Mouse (Mus musculus) spleen, embryonic (tissue): ENCODE data around the gene Lbx2.

Experiments used
- CTCF ChIA-PET: fragments of 350-600 bp; sonication (Branson Sonifier 250); formaldehyde crosslinking; loops from one replicate; lab custom pipeline; 2022; lab: Charles Lee

The Lbx2 gene

DNA sequence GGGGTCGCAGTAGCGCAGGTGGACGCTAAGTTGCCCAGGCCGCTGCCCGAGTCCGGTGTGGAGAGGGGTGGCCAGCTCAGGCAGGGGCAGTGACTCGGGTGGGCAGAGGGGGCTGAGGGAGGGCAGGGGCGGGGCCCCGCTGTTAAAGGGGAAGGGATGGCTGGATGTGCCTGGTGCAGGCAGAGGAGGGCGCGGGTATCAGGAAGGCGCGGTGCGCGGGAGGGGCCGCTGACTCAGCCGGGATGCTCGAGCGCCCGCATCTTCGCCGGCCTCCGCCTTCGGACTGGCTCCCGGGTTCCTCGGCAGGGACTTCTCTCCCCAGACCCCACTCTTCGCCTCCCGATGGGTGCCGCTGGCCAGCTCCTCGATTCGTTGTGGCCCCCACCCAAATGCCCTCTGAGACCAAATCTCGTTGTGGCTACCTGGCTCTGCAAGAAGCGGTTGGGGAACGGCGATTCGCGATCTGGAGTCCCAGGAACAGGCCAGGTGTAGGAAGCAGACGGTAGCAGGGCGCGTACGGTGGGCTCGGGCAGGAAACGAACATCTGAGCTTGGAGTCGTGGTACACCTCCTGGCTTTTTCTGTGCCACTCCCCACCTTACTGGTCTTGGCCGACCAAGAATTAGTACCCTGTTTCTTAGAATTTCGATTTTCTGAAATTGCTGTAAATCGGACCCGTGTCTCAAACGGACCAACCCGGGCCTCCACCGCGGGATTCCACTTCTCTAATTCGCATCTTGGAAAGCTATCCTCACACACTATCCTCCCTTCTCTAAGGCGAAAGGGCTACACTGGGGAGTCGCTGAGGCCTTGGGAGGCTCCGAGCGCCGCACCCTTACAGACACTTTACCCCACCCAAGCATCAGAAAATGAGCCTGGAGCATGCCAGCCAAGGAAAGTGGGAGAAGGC is 15.6 kb upstream of the Lbx2 start:
- CTCF ChIA-PET, result interaction anchor here (2.1 kb wide), 1 partner anchor 74 kb away, joined by 7 read pairs; no protein-coding TSS in a partner anchor

DNA sequence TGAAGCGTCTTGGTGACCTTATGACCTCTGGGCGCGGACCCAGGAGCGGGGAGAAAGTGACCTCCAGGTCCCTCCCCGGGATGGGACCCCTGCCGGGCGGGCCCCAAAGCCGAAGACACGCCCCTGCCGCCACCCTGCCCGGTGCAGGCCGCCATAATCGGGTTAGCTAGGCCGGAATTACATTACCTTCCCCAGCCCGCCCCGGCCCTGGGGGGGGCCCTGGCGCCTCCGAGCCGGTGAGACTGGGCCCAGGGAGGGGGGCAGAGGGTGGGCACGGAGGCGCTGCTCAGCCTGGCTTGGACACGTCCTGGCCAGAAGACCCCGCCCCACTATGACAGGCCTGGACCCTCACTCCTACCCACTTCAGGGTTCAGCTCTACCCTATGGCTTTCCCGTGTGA is 14.9 kb upstream of the Lbx2 start:
- CTCF ChIA-PET, result interaction anchor here (2.1 kb wide), 1 partner anchor 74 kb away, joined by 7 read pairs; no protein-coding TSS in a partner anchor

DNA sequence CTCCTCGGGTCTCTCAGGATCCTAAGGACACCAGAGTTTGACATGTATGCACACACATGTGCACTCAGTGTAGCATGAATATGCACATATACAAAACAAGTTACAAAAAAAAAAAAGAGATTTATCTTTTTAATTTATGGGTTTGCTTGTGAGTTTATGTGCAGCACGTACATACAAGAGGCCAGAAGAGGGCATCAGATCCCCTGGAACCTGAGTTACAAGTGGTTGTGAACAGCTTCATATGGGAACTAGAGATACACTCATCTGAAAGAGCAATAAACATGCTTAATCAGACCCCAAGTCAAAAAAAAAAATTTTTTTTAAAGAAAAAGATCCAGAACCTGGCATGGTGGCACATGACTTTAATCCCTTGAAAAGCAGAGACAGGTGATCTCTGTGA is 11.2 kb upstream of the Lbx2 start:
- CTCF ChIA-PET, result interaction anchor here (0.6 kb wide), 1 partner anchor 22 kb away, joined by 6 read pairs; no protein-coding TSS in a partner anchor

DNA sequence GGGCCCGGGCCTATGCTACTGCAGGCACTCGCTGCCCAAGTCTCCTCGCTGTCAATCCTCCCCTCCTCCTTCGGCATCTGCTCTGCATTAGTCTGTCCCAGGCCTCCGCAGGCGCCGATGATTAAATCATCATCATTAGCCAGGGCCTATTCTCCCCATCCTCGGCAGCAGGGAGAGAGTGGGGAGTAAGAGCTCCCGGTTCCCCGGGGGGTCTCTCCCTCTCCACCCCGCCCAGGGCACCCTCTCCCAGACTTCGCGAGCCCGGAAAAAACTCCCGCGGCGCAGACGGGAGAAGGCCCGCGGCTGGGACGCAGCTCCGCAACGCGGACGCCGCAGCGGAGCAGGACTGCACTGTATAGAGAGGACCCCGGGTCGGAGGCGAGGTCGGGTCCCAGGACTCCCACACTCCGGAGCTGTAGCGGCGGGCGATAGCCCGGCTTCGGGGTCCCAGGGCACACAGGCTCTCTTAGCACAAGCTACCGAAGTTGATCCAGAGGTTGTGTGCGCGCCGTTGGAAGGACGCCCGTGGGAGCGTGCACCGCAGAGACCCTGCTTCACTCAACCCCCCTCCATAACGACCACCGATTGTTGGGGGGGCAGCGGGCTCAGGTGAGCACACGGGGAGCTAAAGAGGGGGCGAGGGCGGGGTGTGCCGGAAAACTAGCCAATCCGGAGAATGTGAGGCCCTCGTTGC is 8.4 kb upstream of the Lbx2 start, which contains the start of gene Pcgf1:
Gene Pcgf1, plus strand, starts transcription at position 240 of the 694 bp plus-strand sequence.
- CTCF ChIA-PET, result interaction anchor here (0.9 to 1.3 kb wide), 4 partner anchors 23 to 81 kb away, joined by 4 to 8 read pairs (median 4); partner anchors contain the start of genes Aup1, Ccdc142, Gm42688 and Htra2

DNA sequence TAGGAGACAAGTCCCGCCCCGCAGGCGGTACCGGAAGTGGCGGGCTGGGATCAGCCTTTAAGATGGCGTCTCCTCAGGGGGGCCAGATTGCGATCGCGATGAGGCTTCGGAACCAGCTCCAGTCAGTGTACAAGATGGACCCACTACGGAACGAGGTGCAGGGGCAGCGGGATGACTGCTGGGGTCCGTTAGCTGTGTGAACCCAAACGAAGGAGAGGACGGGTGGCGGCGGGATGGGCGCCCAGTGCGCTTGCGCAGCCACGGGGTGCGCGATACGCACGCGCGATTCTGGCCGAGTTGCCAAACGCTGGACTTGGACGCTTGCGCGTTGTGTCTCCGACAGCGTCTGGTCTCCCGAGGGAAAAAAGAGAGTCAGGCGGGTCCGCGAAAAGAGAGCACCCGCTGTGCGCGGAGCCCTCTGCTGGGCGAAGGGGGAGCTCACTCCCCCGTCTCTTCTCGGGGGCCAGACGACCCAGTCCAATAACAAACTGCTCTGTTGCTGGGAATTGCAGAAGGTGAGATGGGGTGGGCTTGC is 7.8 kb upstream of the Lbx2 start:
- CTCF ChIA-PET, result interaction anchor here (0.5 to 1.3 kb wide), 5 partner anchors 23 to 140 kb away, joined by 3 to 8 read pairs (median 4); partner anchors contain the start of genes Aup1, Ccdc142, Gm42688 and Htra2

DNA sequence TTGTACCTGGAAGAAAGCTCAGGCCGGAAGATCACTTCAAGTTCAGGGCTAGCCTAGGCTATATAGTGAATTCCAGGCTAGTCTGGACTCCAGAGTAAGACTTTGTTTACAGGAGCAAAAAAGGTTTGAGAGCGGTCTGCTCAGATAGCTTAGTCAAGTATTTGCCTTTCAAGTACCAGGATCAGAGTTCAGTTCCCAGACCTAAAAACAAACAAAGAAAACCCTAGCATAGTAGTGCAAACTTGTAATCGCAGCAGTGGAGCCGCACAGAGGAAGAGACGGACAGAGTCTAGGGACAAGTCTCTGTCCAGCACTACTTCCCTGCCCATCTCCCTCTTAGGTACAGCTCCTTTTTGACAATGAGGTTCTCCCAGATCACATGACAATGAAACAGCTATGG is 6.0 kb upstream of the Lbx2 start:
- CTCF ChIA-PET, result no interaction called here

DNA sequence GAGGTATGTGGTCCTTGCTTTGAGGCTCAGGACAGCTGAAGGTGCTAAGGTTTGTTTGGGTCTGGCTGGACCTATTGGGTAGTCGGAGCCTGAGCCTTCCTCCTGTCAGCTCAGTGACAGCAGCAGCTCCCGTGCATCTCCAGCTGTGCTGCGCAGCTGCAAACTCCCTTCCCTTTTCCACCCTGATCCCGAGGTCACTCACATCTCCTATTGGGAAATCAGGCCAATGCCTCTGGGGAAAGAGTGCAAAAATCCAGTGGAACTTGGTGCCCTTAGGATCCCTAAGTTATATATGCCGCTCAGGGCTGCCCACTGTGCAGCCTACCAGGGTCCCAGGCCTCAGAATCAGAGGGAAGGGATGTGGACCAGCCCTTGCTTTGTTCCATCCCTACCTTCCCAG is 2.7 kb upstream of the Lbx2 start:
- CTCF ChIA-PET, result no interaction called here

DNA sequence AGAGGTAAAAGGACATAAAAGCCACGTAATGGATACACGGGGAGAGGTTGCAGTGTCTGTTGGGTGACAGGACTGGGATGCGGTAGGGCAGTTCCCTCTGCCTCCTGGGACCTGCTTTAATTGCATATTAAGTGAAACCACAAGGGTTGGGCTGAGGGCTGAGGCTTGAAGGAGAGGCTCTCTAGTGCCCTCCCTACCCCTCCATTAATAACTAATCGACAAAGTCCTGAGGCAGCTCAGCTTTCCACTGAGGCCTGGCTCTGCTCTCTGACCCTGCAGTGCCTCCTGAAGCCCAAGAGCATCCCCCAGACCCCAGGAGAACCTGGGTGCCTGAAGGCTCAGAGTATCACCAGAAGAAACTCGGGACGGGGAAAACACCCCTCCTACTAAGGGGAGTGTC is 1.7 kb upstream of the Lbx2 start:
- CTCF ChIA-PET, result no interaction called here

DNA sequence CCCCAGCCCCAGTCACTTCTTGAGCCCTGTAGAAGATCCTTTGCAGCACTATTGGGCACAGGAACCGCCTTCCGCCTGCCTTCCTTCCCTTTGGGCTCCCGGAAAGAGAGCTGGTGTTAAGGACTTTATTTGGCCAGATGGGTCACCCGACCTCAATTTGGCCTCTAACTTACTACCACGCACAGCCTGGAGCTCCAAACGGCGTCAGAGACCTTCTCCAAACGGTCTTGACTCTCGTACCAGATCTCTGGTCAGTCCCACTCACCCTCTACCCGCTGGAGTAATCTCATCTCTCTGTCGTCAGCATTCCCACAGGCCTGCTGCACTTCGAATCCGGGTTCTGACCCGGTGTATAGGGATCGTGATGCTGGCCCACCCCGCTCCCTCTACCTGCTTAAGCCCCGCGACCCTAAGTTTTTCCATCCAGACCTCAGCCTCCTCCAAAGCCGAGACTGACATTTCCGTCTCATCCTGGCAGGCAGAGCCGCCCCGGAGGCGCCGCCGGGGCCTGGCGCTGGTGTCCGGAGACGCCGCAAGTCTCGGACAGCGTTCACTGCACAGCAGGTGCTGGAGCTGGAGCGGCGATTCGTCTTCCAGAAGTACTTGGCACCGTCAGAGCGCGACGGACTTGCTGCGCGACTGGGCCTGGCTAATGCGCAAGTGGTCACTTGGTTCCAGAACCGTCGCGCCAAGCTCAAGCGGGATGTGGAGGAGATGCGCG is 1.2 kb downstream of the Lbx2 start:
- CTCF ChIA-PET, result no interaction called here

DNA sequence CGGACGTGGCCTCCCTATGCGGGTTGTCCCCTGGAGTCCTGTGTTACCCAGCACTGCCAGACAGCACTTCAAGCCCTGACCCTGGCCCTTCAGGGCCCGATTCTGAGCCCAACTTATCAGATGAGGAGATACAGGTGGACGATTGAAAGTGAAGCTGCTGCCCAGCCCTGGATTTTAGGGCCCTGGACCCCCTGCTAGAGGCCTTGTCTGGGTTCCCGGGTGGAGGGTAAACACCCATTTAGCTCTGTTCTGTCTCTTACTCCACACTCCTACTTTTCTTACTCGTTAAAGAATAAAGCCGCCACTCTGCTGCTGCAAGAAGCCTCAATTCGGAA is 1.7 kb downstream of the Lbx2 start:
- CTCF ChIA-PET, result no interaction called here

DNA sequence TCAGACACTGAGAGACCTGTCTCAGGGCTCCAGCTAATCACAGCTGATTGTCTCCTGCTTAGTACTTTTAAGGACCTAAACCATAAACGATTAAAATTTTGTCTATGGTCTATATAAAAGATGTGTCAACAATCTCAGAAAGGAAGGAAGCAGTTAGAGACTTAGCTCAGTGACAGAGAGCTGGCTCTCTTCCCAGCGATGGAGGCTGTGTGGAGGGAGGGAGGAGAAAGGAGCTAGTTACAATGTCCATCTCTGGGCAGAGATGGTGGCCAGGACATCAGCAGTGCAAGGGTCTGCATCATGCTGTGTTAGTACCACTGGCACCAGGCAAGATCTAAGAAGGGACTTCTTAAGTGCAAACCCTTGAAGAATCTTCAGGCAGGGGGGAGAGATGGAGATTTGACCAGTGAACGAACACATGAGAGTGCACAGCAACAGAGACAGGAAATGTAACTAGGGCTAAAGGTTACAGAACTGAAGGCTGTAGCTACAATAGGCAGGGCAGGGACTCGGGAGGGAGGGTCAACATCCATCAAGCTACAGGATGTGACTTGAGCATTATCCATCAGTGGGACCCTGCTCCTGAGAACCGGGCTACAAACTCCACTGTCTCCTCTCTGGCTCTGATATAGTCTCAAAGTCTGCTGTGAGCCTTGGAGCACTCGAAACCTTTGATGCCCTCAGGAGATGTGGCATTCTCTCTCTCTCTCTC is 6.4 kb downstream of the Lbx2 start:
- CTCF ChIA-PET, result no interaction called here

DNA sequence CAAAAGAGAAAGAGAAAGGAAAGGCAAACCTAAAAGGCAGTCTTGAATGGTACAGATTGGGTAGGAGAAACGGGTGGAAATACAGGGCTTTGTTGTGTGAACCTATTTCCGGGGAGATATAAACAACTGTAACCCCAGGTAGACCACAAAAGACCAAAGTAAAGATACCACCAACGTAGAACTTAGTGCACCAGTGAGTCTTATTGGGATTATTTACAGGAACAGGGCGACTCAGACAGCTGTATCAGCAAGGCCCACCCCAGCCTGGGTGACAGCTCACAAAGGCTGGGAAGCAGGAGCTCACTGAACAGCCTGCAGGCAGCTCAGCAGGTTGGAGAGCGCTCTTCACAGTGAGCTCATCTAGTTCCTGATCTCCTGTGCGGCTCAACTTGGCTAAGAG is 9.8 kb downstream of the Lbx2 start:
- CTCF ChIA-PET, result no interaction called here

DNA sequence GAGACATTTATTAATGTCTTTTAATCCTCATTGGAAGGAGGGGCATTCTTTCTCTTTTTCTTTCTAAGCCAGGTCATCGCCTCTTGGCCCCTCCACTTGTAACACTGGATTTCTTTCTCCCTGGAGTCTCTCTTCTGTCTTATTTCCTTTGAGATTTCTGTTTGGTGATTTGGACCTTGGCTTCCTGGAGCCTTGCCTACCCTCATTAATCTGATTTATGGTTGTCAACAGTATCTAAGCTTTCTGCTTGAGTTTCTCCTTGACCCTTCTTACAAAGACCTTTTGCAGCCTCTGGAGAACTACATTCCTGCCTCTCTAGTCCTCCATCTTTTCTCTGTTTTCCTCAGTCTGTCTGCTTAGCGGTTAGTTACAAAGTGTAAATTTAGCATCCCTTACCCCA is 12.2 kb downstream of the Lbx2 start:
- CTCF ChIA-PET, result interaction anchor here (0.7 kb wide), 1 partner anchor 26 kb away, joined by 6 read pairs; no protein-coding TSS in a partner anchor

DNA sequence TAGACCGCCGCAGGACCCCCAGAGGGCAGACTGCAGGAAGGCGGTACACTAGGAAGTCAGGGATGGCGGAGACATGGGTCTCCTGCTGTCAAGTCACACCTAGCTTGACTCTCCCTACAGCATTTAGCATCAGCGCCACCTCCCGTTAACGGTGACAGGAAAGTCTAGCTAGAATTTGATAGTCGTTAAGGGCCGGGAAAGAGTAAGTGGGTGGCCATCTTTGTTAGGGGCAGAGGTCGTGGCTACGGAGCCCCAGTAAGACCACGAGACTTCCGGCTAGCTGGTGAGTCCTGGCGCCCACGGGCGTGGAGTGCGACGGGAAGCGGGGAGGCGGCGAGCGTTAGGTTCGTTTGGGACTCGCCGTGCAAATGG is 15.1 kb downstream of the Lbx2 start, which contains the start of the genes Ccdc142 and Gm42688:
Gene Ccdc142, plus strand, starts transcription at position 286 of the 372 bp plus-strand sequence.
Gene Gm42688, plus strand, starts transcription at position 302 of the 372 bp plus-strand sequence.
- CTCF ChIA-PET, result interaction anchor here (1.4 to 2.3 kb wide), 2 partner anchors 23 to 105 kb away, joined by 4 to 8 read pairs; no protein-coding TSS in a partner anchor

DNA sequence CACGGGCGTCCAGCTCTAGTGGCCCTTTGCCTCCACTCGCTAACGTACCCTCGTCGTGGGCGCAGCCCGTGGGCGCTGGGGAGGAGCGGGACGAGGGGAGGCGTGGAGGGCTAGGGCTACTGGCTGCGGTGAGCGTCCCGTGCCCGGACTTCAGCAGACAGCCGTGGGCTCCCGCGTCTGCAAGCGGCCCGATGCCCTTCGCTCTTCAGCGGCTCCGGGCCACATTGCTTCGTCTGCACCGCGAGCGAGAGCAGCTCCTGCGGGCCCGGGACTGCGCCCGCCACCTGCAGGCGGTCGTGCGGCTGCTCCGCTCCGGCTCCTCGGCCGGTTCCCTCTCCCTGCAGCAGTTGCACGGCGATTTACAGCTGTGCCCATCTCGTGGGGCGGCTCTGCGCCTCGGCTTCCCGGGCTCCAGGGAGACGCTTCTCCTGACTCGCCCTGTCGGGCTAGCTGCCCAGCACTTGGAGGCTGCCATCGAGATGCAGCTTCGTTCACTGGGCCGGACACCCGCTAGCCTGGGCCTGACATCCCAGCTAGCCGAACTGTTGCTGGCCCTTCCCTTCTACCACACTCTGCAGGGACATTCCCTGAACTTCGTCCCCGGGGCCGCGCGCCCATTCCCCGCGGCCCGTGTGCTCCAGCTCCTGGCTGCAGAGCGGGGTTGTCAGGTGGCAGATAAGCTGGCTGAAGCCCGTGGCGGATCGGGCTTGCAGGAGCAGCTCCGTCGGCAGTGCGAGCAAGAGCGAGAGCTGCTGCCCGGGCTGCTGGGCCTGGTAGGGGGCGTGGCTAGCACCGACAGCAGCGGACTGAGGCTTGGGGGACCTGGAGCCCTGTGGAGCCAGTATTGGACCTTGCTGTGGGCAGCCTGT is 15.8 kb downstream of the Lbx2 start:
- CTCF ChIA-PET, result interaction anchor here (0.6 to 2.3 kb wide), 4 partner anchors 18 to 105 kb away, joined by 3 to 8 read pairs (median 4); no protein-coding TSS in a partner anchor

DNA sequence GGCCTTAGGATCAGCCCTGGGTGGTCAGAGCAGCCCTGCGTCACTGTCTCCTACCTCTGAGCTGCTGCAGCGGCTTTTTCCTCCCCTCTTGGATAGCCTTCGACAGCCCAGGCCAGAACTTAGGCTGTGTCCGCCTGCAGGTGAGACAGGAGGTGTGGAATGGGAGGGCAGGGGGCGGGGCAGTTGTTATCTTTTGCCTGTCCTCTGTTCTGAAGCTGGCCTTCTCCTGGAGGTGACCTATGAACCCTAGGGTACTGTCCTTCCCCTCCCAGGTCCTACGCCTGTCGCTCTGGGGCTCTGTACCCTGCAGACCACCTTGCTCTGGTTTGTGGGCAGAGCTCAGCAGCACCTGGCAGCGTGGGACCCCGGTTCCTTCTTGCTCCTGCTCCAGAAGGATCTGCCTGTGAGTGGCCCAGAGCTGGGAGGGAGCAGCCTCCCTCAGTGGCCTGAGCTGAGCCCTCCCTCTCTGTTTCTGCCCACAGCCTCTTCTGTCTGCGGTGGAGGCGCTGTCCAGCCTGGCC is 17.0 kb downstream of the Lbx2 start:
- CTCF ChIA-PET, result interaction anchor here (1.0 kb wide), 1 partner anchor 82 kb away, joined by 3 read pairs; no protein-coding TSS in a partner anchor

DNA sequence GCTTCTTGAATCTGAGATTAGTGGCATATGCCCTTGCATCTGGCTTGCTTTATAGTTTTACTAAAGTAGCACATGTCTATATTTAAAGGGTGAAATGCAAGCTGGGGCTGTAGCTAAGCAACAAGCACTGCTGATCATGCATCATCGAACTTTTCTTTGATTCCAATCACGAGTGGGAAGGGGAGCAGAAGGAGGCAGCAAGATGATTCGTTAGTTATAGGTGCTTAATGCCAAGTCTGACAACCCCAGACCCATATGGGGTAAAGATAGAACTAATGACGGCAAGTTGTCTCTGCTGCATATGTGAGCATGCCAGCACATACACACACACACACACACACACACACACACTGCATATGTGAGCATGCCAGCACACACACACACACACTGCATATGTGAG is 18.0 kb downstream of the Lbx2 start:
- CTCF ChIA-PET, result no interaction called here

DNA sequence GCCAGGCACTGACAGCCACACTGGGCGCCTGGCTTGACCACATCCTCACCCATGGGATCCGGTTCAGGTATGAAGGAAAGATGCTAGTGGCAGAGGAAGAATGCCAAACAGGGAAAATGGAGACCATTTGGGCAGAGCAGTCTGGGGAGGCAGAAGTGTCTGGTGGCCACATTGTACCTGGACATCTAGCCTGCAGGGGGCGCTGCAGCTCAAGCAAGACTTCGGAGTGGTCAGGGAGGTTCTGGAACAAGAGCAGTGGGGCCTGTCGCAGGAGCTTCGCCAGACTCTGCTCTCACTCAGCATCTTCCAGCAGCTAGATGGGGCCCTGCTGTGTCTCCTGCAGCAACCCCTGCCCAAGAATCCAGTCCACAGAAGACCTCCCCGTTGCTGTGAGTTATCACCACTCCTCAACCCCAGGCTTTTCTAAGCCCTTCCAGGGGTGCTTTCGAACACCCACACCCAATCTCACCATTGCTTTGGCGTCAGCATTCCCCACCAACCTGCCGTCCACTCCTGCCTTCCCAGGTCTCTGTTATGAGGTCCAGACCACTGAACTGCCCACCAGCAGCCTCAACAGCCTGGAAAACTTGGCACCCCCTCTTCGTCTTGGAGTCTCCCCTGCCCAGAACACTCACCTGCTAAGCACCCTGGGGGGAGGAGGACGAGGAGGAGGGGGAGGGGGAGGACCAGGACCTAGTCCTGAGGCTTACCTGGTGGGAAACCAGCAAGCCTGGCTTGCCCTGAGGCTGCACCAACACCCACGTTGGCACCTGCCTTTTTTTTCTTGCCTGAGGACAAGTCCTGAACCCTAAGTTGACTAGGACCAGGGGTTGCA is 21.6 kb downstream of the Lbx2 start:
- CTCF ChIA-PET, result interaction anchor here (1.3 kb wide), 1 partner anchor 11 kb away, joined by 3 read pairs; no protein-coding TSS in a partner anchor
